Mouse (Mus musculus) hindbrain, embryonic 15.5 days (tissue): ENCODE data around the gene Gtsf1l. TPM values are rescaled to one million over a fixed set of nuclear protein-coding genes. Genes with fewer than 3 reads are reported as not detected.

Source experiments
- microRNA-seq: library from miRNA; unstranded; fragments of <30 nt; microRNA quantifications from one replicate; pipeline ENCODE4, GENCODE M21; 2016
- polyA plus RNA-seq: library from polyadenylated mRNA; unstranded; fragments of >200 nt; fragmentation: Nextera tagmentation; extraction: Ambion mirVana; gene quantifications from 2 replicates; pipeline ENCODE4 v1.2.1, GENCODE M21; 2015

Gene Gtsf1l
- polyA plus RNA-seq, 1 experiment from 2014 or later, result not detected

Small RNAs within 50 kb of the gene (microRNA-seq; reads per million reads assigned to microRNA genes)
- gene Gm22174 (not detected), gene Mir7003 (not detected)

Other genes with a start within 250 kb of the Gtsf1l start
- gene Srsf6, start 156.3 kb downstream of the Gtsf1l start, polyA plus RNA-seq, result 131 and 134 TPM in 2 replicates
- gene L3mbtl1, start 144.4 kb downstream of the Gtsf1l start, polyA plus RNA-seq, result 4.8 and 5.0 TPM in 2 replicates
- 0.12 TPM in 1 of 2 replicates, not detected in the other for gene Sgk2, start 100.5 kb downstream of the Gtsf1l start, polyA plus RNA-seq
- gene Ift52, start 70.5 kb downstream of the Gtsf1l start, polyA plus RNA-seq, result 35.6 and 37.8 TPM in 2 replicates
- gene Mybl2, start 33.2 kb downstream of the Gtsf1l start, polyA plus RNA-seq, result 5.3 and 6.7 TPM in 2 replicates
- 26.1 and 32.2 TPM in 2 replicates for gene Tox2, start 115.3 kb upstream of the Gtsf1l start, polyA plus RNA-seq